Mouse (Mus musculus) hindbrain, embryonic 10.5 days (tissue): ENCODE data around the gene Ptprn2. TPM values are rescaled to one million over a fixed set of nuclear protein-coding genes. Genes with fewer than 3 reads are reported as not detected.

ENCODE experiments used
- DNase-seq: peaks from one replicate; pipeline ENCODE4 v3.0.0-alpha.2; 2017; ENCODE audit warnings: low spot score
- H3K27ac ChIP-seq: fragments of 300-500 bp; sonication (generic); 2 replicates; pipeline ENCODE4 v1.5.1; 2016; ENCODE audit warnings: mild to moderate bottlenecking, moderate library complexity
- H3K27me3 ChIP-seq: fragments of 300-500 bp; sonication (generic); 2 replicates; pipeline ENCODE4 v1.6.1; 2016; ENCODE audit warnings: mild to moderate bottlenecking; ENCODE audit not compliant: poor library complexity, insufficient read depth, severe bottlenecking
- H3K36me3 ChIP-seq: fragments of 300-500 bp; sonication (generic); 2 replicates; pipeline ENCODE4 v1.6.1; 2016; ENCODE audit warnings: mild to moderate bottlenecking, moderate library complexity
- H3K4me1 ChIP-seq: fragments of 300-500 bp; sonication (generic); replicated peaks from 2 replicates; pipeline ENCODE4 v1.6.1; 2016; ENCODE audit warnings: mild to moderate bottlenecking
- H3K4me3 ChIP-seq: fragments of 300-500 bp; sonication (generic); 2 replicates; pipeline ENCODE4 v1.5.1; 2016; ENCODE audit warnings: mild to moderate bottlenecking, moderate library complexity
- H3K9me3 ChIP-seq: fragments of 300-500 bp; sonication (generic); 2 replicates; pipeline ENCODE4 v1.6.1; 2016; ENCODE audit warnings: mild to moderate bottlenecking, moderate library complexity
- WGBS: fragments of 180-500 bp; shearing (Covaris S2); methylation state at CpG from one replicate; pipeline ENCODE4 v1.1.7; 2016; 5-methylcytosine and 5-hydroxymethylcytosine counted together
- polyA plus RNA-seq: library from polyadenylated mRNA; unstranded; fragments of >200 nt; fragmentation: Nextera tagmentation; extraction: Ambion mirVana; gene quantifications from 2 replicates; pipeline ENCODE4 v1.2.1, GENCODE M21; 2016

Gene Ptprn2
- polyA plus RNA-seq, 1 experiment from 2014 or later = 6.4 TPM

GRCm38 (mm10) chr12:117107143-117107616, 621.7 kb downstream of the Ptprn2 start:
- peak overlapping the region; percentile 35 for H3K4me3 ChIP-seq
- peak; percentile 81 for DNase-seq

GRCm38 (mm10) chr12:117115254-117115865, 629.8 kb downstream of the Ptprn2 start:
- Histone ChIP-seq H3K27ac (0 out of 2 replicates have a peak overlapping the region, but pooled peaks have one; percentile 4), H3K36me3 (no peaks in the 10 kb centered on the region)
- WGBS = 66% methylated on average over 10 of the region's 10 CpGs

More at GRCm38 (mm10) chr12:117107143-117107616, 621.7 kb downstream of the Ptprn2 start:
- Histone ChIP-seq H3K27ac (peak overlapping the region; percentile 62), H3K27me3 (peaks cover 70% of the 10 kb centered on the region), H3K4me1 (peaks cover 32% of the 10 kb centered on the region), H3K9me3 (no peaks in the 10 kb centered on the region), H3K36me3 (no peaks in the 10 kb centered on the region)
- 14% methylated on average over 16 of the region's 16 CpGs for WGBS

GRCm38 (mm10) chr12:117127078-117127477, 641.6 kb downstream of the Ptprn2 start:
- Histone ChIP-seq H3K9me3 (no peaks in the 10 kb centered on the region), H3K27me3 (no peaks in the 10 kb centered on the region; the same call in 1 of the 2 replicates), H3K27ac (no peak overlapping the region), H3K4me1 (peaks cover 7% of the 10 kb centered on the region; the same call in 1 of the 2 replicates), H3K4me3 (no peak overlapping the region), H3K36me3 (no peaks in the 10 kb centered on the region)
- DNase-seq = no peak
- WGBS = 92% methylated on average over 3 of the region's 3 CpGs

More at GRCm38 (mm10) chr12:117115254-117115865, 629.8 kb downstream of the Ptprn2 start:
- no peak for DNase-seq
- H3K9me3 ChIP-seq = no peaks in the 10 kb centered on the region
- H3K4me1 ChIP-seq = peaks cover 17% of the 10 kb centered on the region
- peaks cover 20% of the 10 kb centered on the region; the same call in 1 of the 2 replicates for H3K27me3 ChIP-seq
- H3K4me3 ChIP-seq = no peak overlapping the region

GRCm38 (mm10) chr12:117127485-117127884, 642.0 kb downstream of the Ptprn2 start:
- no peaks in the 10 kb centered on the region for H3K9me3 ChIP-seq
- H3K27me3 ChIP-seq = no peaks in the 10 kb centered on the region; the same call in 1 of the 2 replicates
- H3K4me1 ChIP-seq = peaks cover 7% of the 10 kb centered on the region; the same call in 1 of the 2 replicates
- no peak overlapping the region for H3K4me3 ChIP-seq
- no peak for DNase-seq
- 86% methylated on average over 6 of the region's 6 CpGs for WGBS
- no peaks in the 10 kb centered on the region for H3K36me3 ChIP-seq
- H3K27ac ChIP-seq = no peak overlapping the region

GRCm38 (mm10) chr12:117132095-117132494, 646.6 kb downstream of the Ptprn2 start:
- 11% methylated on average over 2 of the region's 2 CpGs for WGBS
- Histone ChIP-seq H3K27ac (no peak overlapping the region), H3K36me3 (no peaks in the 10 kb centered on the region), H3K4me1 (peaks cover 14% of the 10 kb centered on the region), H3K27me3 (no peaks in the 10 kb centered on the region; the same call in 1 of the 2 replicates), H3K4me3 (no peak overlapping the region), H3K9me3 (no peaks in the 10 kb centered on the region)
- peak; percentile 35 for DNase-seq

GRCm38 (mm10) chr12:117135205-117135604, 649.7 kb downstream of the Ptprn2 start:
- peaks cover 14% of the 10 kb centered on the region for H3K4me1 ChIP-seq
- H3K4me3 ChIP-seq = no peak overlapping the region
- H3K27me3 ChIP-seq = 0 out of 2 replicates have a peak, but pooled peaks cover 3% of the 10 kb centered on the region
- no peak for DNase-seq
- WGBS = 67% methylated on average over 5 of the region's 5 CpGs
- 0 out of 2 replicates have a peak overlapping the region, but pooled peaks have one; percentile 23 for H3K27ac ChIP-seq
- H3K36me3 ChIP-seq = no peaks in the 10 kb centered on the region
- H3K9me3 ChIP-seq = no peaks in the 10 kb centered on the region

GRCm38 (mm10) chr12:117136472-117137010, 651.0 kb downstream of the Ptprn2 start:
- 66% methylated on average over 5 of the region's 5 CpGs for WGBS
- 0 out of 2 replicates have a peak, but pooled peaks cover 3% of the 10 kb centered on the region for H3K27me3 ChIP-seq
- no peaks in the 10 kb centered on the region for H3K36me3 ChIP-seq
- H3K4me3 ChIP-seq = no peak overlapping the region
- peaks cover 14% of the 10 kb centered on the region for H3K4me1 ChIP-seq
- H3K27ac ChIP-seq = peak overlapping the region; percentile 23; the same call in 1 of the 2 replicates
- DNase-seq = no peak
- H3K9me3 ChIP-seq = no peaks in the 10 kb centered on the region

GRCm38 (mm10) chr12:117140901-117141300, 655.4 kb downstream of the Ptprn2 start:
- DNase-seq = no peak
- H3K36me3 ChIP-seq = peaks cover 30% of the 10 kb centered on the region
- H3K27ac ChIP-seq = no peak overlapping the region
- 0 out of 2 replicates have a peak, but pooled peaks cover 3% of the 10 kb centered on the region for H3K27me3 ChIP-seq
- no peaks in the 10 kb centered on the region for H3K9me3 ChIP-seq
- H3K4me3 ChIP-seq = no peak overlapping the region
- peaks cover 5% of the 10 kb centered on the region; the same call in 1 of the 2 replicates for H3K4me1 ChIP-seq
- WGBS = 86% methylated on average over 4 of the region's 4 CpGs

- H3K4me3 ChIP-seq = no peak overlapping the region
- no peaks in the 10 kb centered on the region for H3K9me3 ChIP-seq
- H3K4me1 ChIP-seq = peaks cover 2% of the 10 kb centered on the region; the same call in 1 of the 2 replicates
- H3K36me3 ChIP-seq = peaks cover 32% of the 10 kb centered on the region
- no peak overlapping the region for H3K27ac ChIP-seq
- 89% methylated on average over 6 of the region's 6 CpGs for WGBS
- no peak for DNase-seq
- 0 out of 2 replicates have a peak, but pooled peaks cover 3% of the 10 kb centered on the region for H3K27me3 ChIP-seq
Observed at GRCm38 (mm10) chr12:117141394-117141793, 655.9 kb downstream of the Ptprn2 start.

GRCm38 (mm10) chr12:117149176-117149575, 663.7 kb downstream of the Ptprn2 start:
- Histone ChIP-seq H3K27ac (peak overlapping the region; percentile 59), H3K4me1 (peaks cover 62% of the 10 kb centered on the region), H3K27me3 (peaks cover 44% of the 10 kb centered on the region), H3K4me3 (peak overlapping the region; percentile 95), H3K9me3 (no peaks in the 10 kb centered on the region), H3K36me3 (peaks cover 25% of the 10 kb centered on the region)
- DNase-seq = peak; percentile 31
- WGBS = 7% methylated on average over 7 of the region's 7 CpGs

GRCm38 (mm10) chr12:117150611-117151395, 665.3 kb downstream of the Ptprn2 start:
- Histone ChIP-seq H3K36me3 (peaks cover 11% of the 10 kb centered on the region; the same call in 1 of the 2 replicates), H3K4me1 (peaks cover 74% of the 10 kb centered on the region), H3K4me3 (peak overlapping the region; percentile 95), H3K9me3 (no peaks in the 10 kb centered on the region), H3K27ac (peak overlapping the region; percentile 97), H3K27me3 (peaks cover 60% of the 10 kb centered on the region)
- peak; percentile 71 for DNase-seq
- 3% methylated on average over 33 of the region's 33 CpGs for WGBS

GRCm38 (mm10) chr12:117151611-117152010, 666.1 kb downstream of the Ptprn2 start:
- H3K4me1 ChIP-seq = peaks cover 76% of the 10 kb centered on the region
- peak overlapping the region; percentile 97 for H3K27ac ChIP-seq
- H3K36me3 ChIP-seq = peaks cover 5% of the 10 kb centered on the region; the same call in 1 of the 2 replicates
- peaks cover 67% of the 10 kb centered on the region for H3K27me3 ChIP-seq
- H3K9me3 ChIP-seq = no peaks in the 10 kb centered on the region
- peak; percentile 60 for DNase-seq
- peak overlapping the region; percentile 95 for H3K4me3 ChIP-seq
- WGBS = 12% methylated on average over 7 of the region's 7 CpGs
